Mouse (Mus musculus): ENCODE measurements around the gene Sumo3.

Sumo3 gene

GRCm38 (mm10) chr10:77605908-77606826 is at the start of gene Sumo3, which contains the start of gene Gm49325:
Gene Sumo3 (plus strand): TSS chr10:77606097.
Gene Gm49325 (plus strand): TSS chr10:77606197.
- DNase-seq (ENCODE audit: low read depth, low spot score): peak; percentile 88

DNA sequence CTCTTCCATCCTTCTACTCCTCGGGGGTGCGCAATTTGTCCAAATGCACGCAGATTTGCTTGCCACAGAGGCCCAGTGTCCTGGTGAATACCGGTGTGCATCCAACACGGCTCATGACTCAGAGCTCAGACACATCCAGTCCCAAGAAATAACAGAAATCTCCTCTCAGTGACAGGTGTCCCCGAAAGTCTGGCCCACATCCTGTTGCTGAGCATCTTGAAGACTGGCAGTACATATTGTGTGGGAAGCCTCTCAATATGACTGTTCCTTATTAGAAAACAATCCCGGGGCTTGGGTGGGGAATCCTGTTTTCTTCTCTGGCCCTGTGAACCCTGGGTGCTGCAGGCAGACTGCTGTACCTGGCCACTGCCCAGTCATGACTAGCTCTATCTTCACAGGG is 49.3 kb upstream of the Sumo3 start:
- DNase-seq (ENCODE audit: low read depth, low spot score): no peak

DNA sequence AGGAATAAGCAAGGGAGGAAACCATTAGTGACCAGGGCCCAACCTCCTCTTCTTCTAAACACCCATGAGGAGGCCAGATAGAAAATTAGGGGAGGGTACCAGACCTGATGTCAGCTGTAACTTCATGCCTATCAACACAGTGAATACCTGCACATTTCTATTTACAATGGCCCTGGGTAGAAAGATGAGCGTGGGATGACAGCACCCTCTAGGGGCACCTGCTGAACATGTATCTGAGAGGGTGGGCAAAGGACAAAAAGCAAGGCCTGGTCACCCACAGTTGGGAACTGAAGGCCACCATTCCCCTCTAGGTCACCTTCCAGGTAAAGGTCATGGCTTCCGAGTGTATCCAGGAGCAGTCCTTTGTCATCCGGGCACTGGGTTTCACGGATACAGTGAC is 48.3 kb upstream of the Sumo3 start:
- no peak for DNase-seq (ENCODE audit: low read depth, low spot score)

DNA sequence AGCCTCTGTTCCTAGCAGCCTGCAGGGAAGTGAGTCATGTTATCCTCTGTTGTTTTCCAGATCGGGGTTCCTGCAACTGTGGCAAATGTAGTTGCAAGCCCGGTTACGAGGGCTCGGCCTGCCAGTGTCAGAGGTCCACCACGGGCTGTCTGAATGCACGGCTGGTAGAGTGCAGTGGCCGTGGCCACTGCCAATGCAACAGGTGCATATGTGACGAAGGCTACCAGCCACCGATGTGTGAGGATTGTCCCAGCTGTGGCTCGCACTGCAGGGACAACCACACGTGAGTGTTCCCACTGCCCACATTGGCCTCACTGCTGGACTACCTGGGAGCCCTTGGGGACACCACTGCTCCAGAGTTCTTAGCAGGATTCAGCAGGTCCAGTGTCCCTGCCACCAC is 45.8 kb upstream of the Sumo3 start:
- no peak for DNase-seq (ENCODE audit: low read depth, low spot score)

GRCm38 (mm10) chr10:77560830-77561229 is 45.1 kb upstream of the Sumo3 start:
- DNase-seq (ENCODE audit: low read depth, low spot score): no peak

GRCm38 (mm10) chr10:77561508-77561907 is 44.4 kb upstream of the Sumo3 start:
- DNase-seq (ENCODE audit: low read depth, low spot score): no peak

DNA sequence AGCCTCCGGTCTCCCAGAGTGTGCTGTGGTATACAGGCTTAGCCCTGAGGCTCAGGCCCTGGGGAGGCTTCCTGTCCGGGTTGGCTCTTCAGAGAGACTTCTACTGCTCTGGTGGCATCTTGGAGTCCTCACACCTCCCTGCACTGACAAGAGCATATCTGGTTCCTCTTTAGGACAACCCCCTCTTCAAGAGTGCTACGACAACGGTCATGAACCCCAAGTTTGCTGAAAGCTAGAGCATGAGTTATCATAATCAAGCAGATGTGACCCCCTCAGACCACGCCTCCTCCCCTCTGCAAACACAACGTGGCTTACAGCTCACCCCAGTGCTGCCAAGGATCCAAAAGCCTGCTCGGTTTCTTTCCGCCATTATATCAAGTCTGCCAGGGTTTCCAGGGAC is 40.9 kb upstream of the Sumo3 start:
- DNase-seq (ENCODE audit: low read depth, low spot score): no peak

GRCm38 (mm10) chr10:77566651-77567050 is 39.2 kb upstream of the Sumo3 start:
- peak; percentile 62 for DNase-seq (ENCODE audit: low read depth, low spot score)

DNA sequence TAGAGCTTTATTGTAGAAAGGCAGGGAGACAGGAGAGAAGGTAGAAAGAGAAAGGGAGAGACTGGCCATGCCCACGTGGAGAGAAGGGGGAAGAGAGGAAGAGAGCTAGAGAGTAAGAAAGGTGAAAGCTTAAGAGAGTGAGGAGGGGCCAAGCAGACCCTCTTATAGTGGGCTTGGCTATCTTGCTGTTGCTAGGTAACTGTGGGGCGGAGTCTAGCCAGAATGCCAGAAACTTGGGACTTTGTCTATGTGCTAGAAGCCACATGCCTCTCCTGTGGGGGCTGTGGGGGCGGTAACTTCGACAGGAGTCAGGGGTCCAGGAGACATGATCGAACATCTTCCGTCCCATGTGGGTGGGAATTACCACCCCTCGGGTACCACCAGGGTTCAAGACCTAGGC is 36.4 kb upstream of the Sumo3 start:
- no peak for DNase-seq (ENCODE audit: low read depth, low spot score)

DNA sequence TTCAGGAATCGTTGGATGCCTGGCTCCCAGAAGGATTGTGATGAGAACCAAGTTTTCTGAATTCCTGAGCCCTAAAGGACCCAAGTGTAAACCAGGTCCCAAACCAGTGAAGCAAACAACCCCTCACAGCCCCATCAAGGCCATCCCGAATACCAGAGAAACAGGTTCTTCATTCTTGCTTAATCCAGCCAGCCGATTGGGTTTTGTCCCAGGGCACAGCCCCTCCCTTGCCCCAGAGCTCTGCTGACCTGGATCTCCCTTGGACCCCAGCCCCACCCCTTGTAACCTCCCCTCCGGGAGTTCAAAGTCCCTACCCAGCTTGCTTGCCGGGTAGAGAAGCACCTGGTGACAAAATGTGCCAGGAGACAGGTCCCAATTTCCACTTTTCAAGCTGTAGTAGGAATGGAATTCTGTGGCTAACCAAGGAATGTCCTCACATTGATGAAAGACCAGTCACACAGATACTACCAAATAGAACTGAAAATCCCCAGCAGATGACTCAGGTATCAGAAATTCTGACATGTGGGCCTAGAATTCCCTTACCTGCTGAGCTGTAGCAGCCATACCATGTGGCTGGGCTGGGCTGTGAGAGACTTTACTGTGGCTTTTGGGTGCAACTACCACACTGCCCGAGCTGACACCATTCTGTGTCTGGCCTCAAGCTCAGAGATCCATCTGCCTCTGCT is 35.8 kb upstream of the Sumo3 start:
- no peak for DNase-seq (ENCODE audit: low read depth, low spot score)

- DNase-seq (ENCODE audit: low read depth, low spot score): no peak
Measured at GRCm38 (mm10) chr10:77572225-77572624, 33.7 kb upstream of the Sumo3 start.

GRCm38 (mm10) chr10:77573162-77573561 is 32.7 kb upstream of the Sumo3 start:
- no peak for DNase-seq (ENCODE audit: low read depth, low spot score)

- DNase-seq (ENCODE audit: low read depth, low spot score): no peak
Measured at GRCm38 (mm10) chr10:77580027-77580920, 25.6 kb upstream of the Sumo3 start.

DNA sequence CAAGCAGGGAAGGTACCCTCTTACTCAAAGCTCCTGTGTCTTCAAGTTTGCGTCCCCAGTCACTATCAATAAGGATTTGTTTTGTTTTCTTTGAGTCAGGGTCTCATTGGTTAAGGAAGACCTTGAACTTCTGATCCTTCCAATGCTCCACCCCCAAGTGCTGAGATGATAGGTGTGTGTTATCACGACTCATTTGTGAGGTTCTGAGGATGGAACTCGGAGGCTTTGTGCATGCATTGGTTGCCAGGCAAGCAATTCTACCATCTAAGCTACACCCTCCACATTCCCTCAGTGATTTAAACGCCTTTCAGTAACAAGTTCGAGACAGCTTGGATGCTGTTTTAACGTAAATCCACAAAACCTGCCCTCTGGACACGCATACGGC is 24.9 kb upstream of the Sumo3 start:
- no peak for DNase-seq (ENCODE audit: low read depth, low spot score)

DNA sequence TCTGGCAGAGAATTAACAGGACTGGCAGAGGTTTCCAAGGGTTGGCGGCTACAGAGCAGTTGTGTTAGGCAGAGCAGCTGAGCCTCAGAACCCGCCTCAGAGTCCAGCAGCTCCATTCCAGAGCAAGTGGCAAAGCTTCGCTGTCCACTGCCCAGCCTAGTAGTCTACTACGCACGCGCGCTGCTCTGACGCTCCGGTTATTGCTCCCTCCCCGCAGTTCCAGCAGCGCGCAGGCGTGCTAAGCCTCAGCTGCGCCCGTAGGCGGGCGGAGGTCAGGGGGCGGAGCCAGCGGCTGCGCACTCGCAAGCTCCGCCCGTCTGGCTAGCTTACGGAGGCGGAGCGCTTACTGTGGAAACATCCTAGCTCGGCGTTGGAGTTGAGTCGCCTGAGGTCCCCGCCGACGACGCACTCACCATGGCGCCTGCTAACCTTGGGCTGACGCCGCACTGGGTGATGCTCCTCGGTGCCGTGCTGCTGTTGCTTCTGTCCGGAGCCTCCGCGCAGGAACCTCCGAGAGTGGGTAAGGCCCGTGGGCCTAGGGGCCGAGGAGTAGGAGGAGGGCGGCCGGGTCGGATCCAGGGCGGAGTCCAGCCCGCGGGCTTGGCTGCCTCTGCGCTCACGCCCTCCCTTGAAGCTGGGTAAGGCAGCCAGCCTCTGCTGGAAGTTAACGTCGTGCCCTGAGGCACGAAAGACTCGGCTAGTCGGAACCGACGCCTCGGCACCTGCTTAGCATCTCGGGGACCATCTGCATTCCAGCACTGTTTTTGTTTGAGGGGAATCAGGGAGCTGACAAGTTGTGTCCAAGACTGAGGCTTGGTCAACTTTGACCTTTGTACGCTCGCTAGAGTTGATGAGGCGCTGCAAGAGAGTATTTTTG is 24.3 kb upstream of the Sumo3 start, which contains the start of gene Pttg1ip:
Gene Pttg1ip, plus strand, starts transcription at position 313 of the 877 bp plus-strand sequence.
- peak; percentile 98 for DNase-seq (ENCODE audit: low read depth, low spot score)

- DNase-seq (ENCODE audit: low read depth, low spot score): no peak
Measured at GRCm38 (mm10) chr10:77582285-77582618, 23.6 kb upstream of the Sumo3 start.

DNA sequence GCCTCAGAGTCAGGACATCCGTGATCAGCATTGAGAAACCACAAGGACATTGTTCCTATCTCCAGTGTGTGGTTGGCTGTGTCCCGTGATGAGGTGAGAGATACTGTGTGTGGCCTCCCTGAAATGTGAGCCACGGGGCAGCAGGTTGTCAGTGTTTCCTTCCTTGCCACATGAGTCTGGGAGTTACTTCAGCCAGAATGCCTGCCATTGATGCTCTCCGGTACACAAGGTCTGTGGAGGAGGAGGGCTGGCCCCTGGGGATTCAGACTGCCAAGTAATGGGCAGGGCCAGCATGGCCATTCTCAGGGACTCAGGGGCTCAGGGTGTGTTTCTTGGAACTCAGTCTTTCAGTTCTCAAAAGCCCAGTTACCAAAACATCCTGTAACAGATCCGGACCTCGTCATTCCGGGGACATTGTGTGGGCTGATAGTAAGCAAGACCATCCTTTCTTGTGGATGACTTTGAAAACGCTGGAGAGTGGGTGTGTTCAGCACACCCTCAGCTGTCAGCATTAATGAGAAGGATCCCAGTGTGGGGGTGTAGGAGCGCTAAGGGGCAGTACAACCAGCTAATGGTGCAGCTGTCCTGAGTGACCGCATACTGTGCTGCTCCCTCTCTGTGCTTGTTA is 22.0 kb upstream of the Sumo3 start:
- no peak for DNase-seq (ENCODE audit: low read depth, low spot score)

- no peak for DNase-seq (ENCODE audit: low read depth, low spot score)
Measured at GRCm38 (mm10) chr10:77586637-77587036, 19.3 kb upstream of the Sumo3 start.

GRCm38 (mm10) chr10:77587091-77587775 is 18.7 kb upstream of the Sumo3 start:
- no peak for DNase-seq (ENCODE audit: low read depth, low spot score)

DNA sequence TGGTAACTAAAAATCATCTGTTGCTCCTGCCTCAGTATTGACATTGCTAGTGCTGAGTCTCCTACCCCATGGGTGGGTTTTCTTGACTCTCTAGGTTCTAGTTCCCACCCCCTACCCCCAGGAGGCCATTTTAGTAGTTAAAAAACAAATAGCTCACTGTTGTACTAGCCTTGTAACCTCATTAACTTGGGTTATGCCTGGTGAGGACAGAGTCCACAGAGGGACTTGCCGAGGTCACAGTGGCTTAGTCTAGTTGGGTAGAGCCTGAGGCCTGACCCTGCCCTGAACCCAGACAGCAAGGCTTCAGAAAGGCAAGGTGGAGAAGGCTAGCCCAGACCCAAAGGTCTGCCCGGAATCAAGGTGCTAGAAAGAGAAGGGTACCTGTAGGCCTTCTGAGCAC is 17.9 kb upstream of the Sumo3 start:
- DNase-seq (ENCODE audit: low read depth, low spot score): no peak
